Mouse (Mus musculus) CH12.LX (cell line): ENCODE measurements around the gene Tbcb.
"Not testable (repeated sequence)": the region's sequence is repeated elsewhere in the genome, so short reads cannot be mapped to it uniquely, and the experiment has no call there.

Source experiments
- CTCF ChIP-seq, 2 experiments: IDR thresholded peaks in 1 of 2; conservative IDR thresholded peaks in 1 of 2; 2 replicates each; pipeline ENCODE4 v1.5.1; 2011 to 2012; ENCODE audit warnings: low read depth in 2 of 2, low read length in 2 of 2, improper control_type of control experiment in 1 of 2, inconsistent platforms in 1 of 2, mild to moderate bottlenecking in 1 of 2, moderate library complexity in 1 of 2
- E2F4 ChIP-seq: IDR thresholded peaks from 2 replicates; pipeline ENCODE4 v1.6.1; 2011; ENCODE audit warnings: low read depth, low read length, improper control_type of control experiment; ENCODE audit not compliant: insufficient replicate concordance
- EP300 ChIP-seq: IDR thresholded peaks from 2 replicates; pipeline ENCODE4 v1.6.1; 2011; ENCODE audit warnings: low read length, improper control_type of control experiment
- IRF4 ChIP-seq: IDR thresholded peaks from 2 replicates; pipeline ENCODE4 v1.6.1; 2014; ENCODE audit warnings: low read depth, mild to moderate bottlenecking, inconsistent platforms, low read length, improper control_type of control experiment
- MAX ChIP-seq: IDR thresholded peaks from 2 replicates; pipeline ENCODE4 v1.6.1; 2011; ENCODE audit warnings: low read length, improper control_type of control experiment
- MAZ ChIP-seq: IDR thresholded peaks from 2 replicates; pipeline ENCODE4 v1.6.1; 2012; ENCODE audit warnings: low read depth, mild to moderate bottlenecking, inconsistent platforms, low read length, improper control_type of control experiment, moderate library complexity
- NRF1 ChIP-seq: IDR thresholded peaks from 2 replicates; pipeline ENCODE4 v1.6.1; 2014; ENCODE audit warnings: low read depth, mild to moderate bottlenecking, inconsistent platforms, low read length, improper control_type of control experiment, moderate library complexity
- PAX5 ChIP-seq: IDR thresholded peaks from 2 replicates; pipeline ENCODE4 v1.6.1; 2012; ENCODE audit warnings: low read length, inconsistent platforms, mixed read lengths
- POLR2A ChIP-seq: IDR thresholded peaks from 2 replicates; pipeline ENCODE4 v1.6.1; 2011; ENCODE audit warnings: low read depth, mild to moderate bottlenecking, improper control_type of control experiment, low read length
- POLR2AphosphoS2 ChIP-seq: IDR thresholded peaks from 2 replicates; pipeline ENCODE4 v1.6.1; 2011; ENCODE audit warnings: low read depth, low read length, improper control_type of control experiment
- SMC3 ChIP-seq: IDR thresholded peaks from 2 replicates; pipeline ENCODE4 v1.6.1; 2011; ENCODE audit warnings: low read depth, low read length, improper control_type of control experiment
- USF1 ChIP-seq: IDR thresholded peaks from 2 replicates; pipeline ENCODE4 v1.6.1; 2014; ENCODE audit warnings: low read depth, mild to moderate bottlenecking, inconsistent platforms, low read length, improper control_type of control experiment
- USF2 ChIP-seq: conservative IDR thresholded peaks from 2 replicates; pipeline ENCODE4 v1.6.1; 2011; ENCODE audit warnings: low read depth, low read length, improper control_type of control experiment
- ZNF384 ChIP-seq: IDR thresholded peaks from 2 replicates; pipeline ENCODE4 v1.6.1; 2012; ENCODE audit warnings: low read depth, low read length, improper control_type of control experiment, inconsistent platforms

DNA sequence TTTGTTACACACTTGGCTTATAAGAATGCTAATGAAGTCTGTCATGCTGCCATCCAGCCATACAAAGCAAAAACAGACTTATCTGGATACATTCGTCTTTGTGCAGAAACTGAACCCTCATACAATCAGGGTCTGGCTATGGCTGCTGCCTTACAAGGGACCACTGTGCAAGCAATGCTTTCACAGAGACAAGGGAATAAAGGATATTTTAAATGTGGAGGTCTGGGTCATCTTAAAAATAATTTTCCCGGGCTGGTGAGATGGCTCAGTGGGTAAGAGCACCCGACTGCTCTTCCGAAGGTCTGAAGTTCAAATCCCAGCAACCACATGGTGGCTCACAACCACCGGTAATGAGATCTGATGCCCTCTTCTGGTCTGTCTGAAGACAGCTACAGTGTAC lies 25.7 kb downstream of the Tbcb start:
- TF ChIP-seq USF1; ZNF384; POLR2AphosphoS2; SMC3; POLR2A; E2F4; IRF4; CTCF (conservative IDR thresholded peaks at IDR 0.05 in 1 of 2, IDR thresholded peaks at IDR 0.05 in 1 of 2; ENCODE audit: low read depth in 2 of 2, low read length in 2 of 2); PAX5; USF2; MAX; EP300; NRF1; MAZ: not testable (repeated sequence)
